Mouse (Mus musculus): ENCODE measurements at regions not wholly inside any gene's neighbourhood (a gene's known extent, or its start where the extent isn't known, plus 50 kb on each side); places are given as distances from the start of the nearest gene placed in this dataset.

DNA sequence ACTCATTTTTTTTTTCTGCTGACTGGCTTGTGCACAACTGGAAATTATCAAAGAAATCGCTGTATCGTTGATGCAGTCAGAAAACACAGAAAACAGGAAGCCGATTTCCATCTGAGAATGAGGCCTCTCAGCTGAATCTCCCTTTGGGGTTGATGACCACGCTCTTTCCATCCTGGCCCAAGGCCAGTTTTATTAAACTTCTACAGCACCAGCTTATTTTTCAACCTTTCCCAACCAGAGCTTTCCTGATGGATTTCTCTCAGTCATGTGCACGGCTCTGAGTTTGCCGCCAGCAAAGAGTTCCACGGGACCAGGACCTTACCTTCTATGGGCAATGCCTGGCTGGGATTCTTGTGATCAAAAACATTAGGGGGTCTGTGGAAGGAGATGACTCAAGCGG lies 71.2 kb upstream of the Glis3 start:
- no peak for TF ChIP-seq ZNF384 (IDR thresholded peaks at IDR 0.05; ENCODE audit: low read depth, low read length)
- no peak for TF ChIP-seq HCFC1 (IDR thresholded peaks at IDR 0.05; ENCODE audit: borderline replicate concordance, insufficient read depth, low read length)
- TF ChIP-seq MAFK (IDR thresholded peaks at IDR 0.05; ENCODE audit: insufficient read depth, low read depth, low read length), result no peak

Measured in ES-E14 (cell line).